Mouse (Mus musculus) small intestine, adult 2 months (tissue): ENCODE data around the gene Lmcd1.

ENCODE experiments used
- CTCF ChIP-seq: fragments of 200-500 bp; IDR thresholded peaks from 2 replicates; pipeline ENCODE4 v1.5.1; 2012; ENCODE audit warnings: low read depth, mild to moderate bottlenecking, control low read depth, inconsistent platforms, low read length, moderate library complexity, mixed read lengths; ENCODE audit not compliant: insufficient replicate concordance, insufficient read length; ENCODE audit errors: extremely low read depth
- POLR2A ChIP-seq: fragments of 200-500 bp; IDR thresholded peaks from 2 replicates; pipeline ENCODE4 v1.6.1; 2012; ENCODE audit warnings: low read depth, mild to moderate bottlenecking, control low read depth, inconsistent platforms, low read length, moderate library complexity

GRCm38 (mm10) chr6:112293320-112293719 lies 19.8 kb downstream of the Lmcd1 start:
- TF ChIP-seq CTCF (no peak), POLR2A (no peak)
